ENCODE assay signal across 8 mouse cellular contexts in the genomic region with DNA sequence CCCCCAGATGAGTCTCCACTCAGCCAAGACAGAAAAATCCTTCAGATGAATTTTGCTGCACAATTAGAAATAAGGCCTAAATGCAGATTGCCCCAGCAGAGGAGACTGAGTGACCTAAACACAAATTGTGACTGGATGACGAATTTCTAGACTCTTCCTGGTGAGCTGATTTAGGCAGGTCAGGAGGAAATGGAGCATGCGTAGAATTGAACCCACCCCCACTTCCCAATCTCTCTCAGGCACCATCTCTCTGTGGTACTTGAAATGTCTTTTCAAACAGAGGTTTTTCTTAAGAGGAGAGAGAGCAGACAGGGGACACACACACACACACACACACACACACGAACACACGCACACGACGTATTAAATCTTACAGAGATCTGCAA. TPM values are rescaled to one million over a fixed set of nuclear protein-coding genes. Genes with fewer than 3 reads are reported as not detected.
DNase-seq lines count a peak whose midpoint lies in the region; ATAC-seq and TF ChIP-seq lines count a peak whose summit lies in the region.

No protein-coding gene starts in this region.

- H3K27me3 ChIP-seq in heart, embryonic 10.5 days (ENCODE audit: insufficient read depth, poor library complexity, severe bottlenecking), result peaks cover 18% of the 10 kb centered on the region; the same call in 1 of the 2 replicates
- no peaks in the 10 kb centered on the region for H3K27me3 ChIP-seq in lung, postnatal 0 days (replicated peaks; ENCODE audit: insufficient read depth, low read length)
- no peaks in the 10 kb centered on the region for H3K27me3 ChIP-seq in midbrain, embryonic 11.5 days (ENCODE audit: control insufficient read depth, insufficient read depth, low read length)

- no peak for ATAC-seq in lung, postnatal 0 days
- ATAC-seq in midbrain, embryonic 11.5 days (ENCODE audit: low FRiP score), result no peak
- no peak for ATAC-seq in cerebellum, adult (ENCODE audit: insufficient number of reproducible peaks, low FRiP score, low TSS enrichment)

- DNase-seq in heart, embryonic 10.5 days (ENCODE audit: low spot score), result no peak
- no peak for DNase-seq in heart, adult 11 months
- no peak for DNase-seq in lung, postnatal 0 days (ENCODE audit: low spot score)
- DNase-seq in lung, postnatal 25 days (ENCODE audit: low spot score), result no peak
- DNase-seq in midbrain, embryonic 11.5 days (ENCODE audit: low spot score, missing footprints), result peak; percentile 84
- no peak for DNase-seq in urinary bladder, postnatal 25 days (ENCODE audit: low spot score)
- DNase-seq in right cerebral cortex, postnatal 36 days (ENCODE audit: low spot score in 2 of 2), result no peak

- H3K9me3 ChIP-seq in heart, embryonic 10.5 days, result no peaks in the 10 kb centered on the region
- no peaks in the 10 kb centered on the region for H3K9me3 ChIP-seq in lung, postnatal 0 days (ENCODE audit: low read length)
- H3K9me3 ChIP-seq in midbrain, embryonic 11.5 days (ENCODE audit: control insufficient read depth, low read length), result no peaks in the 10 kb centered on the region

- TF ChIP-seq EP300 in lung, postnatal 0 days (IDR thresholded peaks at IDR 0.05), result no peak

- peak overlapping the region; percentile 38 for H3K4me3 ChIP-seq in heart, embryonic 10.5 days
- no peak overlapping the region for H3K4me3 ChIP-seq in lung, postnatal 0 days (ENCODE audit: low read depth, low read length)
- no peak overlapping the region for H3K4me3 ChIP-seq in midbrain, embryonic 11.5 days (ENCODE audit: low read depth, low read length)

- peak overlapping the region; percentile 77 for H3K27ac ChIP-seq in heart, embryonic 10.5 days
- H3K27ac ChIP-seq in lung, postnatal 0 days (ENCODE audit: low read length), result no peak overlapping the region
- no peak overlapping the region; the same call in 1 of the 2 replicates for H3K27ac ChIP-seq in midbrain, embryonic 11.5 days (ENCODE audit: low read depth, low read length)

- no peaks in the 10 kb centered on the region for H3K36me3 ChIP-seq in heart, embryonic 10.5 days
- no peaks in the 10 kb centered on the region for H3K36me3 ChIP-seq in lung, postnatal 0 days (ENCODE audit: insufficient read depth, low read length)
- no peaks in the 10 kb centered on the region for H3K36me3 ChIP-seq in midbrain, embryonic 11.5 days (ENCODE audit: control insufficient read depth, insufficient read depth, low read length)

- 52% methylated on average over 6 of the region's 6 CpGs for WGBS in heart, embryonic 10.5 days
- WGBS in lung, postnatal 0 days, result 31% methylated on average over 6 of the region's 6 CpGs
- 83% methylated on average over 6 of the region's 6 CpGs for WGBS in midbrain, embryonic 11.5 days

- peaks cover 49% of the 10 kb centered on the region for H3K4me1 ChIP-seq in heart, embryonic 10.5 days
- H3K4me1 ChIP-seq in lung, postnatal 0 days (ENCODE audit: insufficient read depth, low read depth, low read length), result no peaks in the 10 kb centered on the region
- H3K4me1 ChIP-seq in midbrain, embryonic 11.5 days (ENCODE audit: control insufficient read depth, insufficient read depth, low read length), result peaks cover 25% of the 10 kb centered on the region

- 0 out of 2 replicates have a peak overlapping the region, but pooled peaks have one; percentile 32 for H3K4me2 ChIP-seq in lung, postnatal 0 days (replicated peaks; ENCODE audit: low read depth, low read length)
- no peak overlapping the region for H3K4me2 ChIP-seq in midbrain, embryonic 11.5 days

- no peak for TF ChIP-seq CTCF in lung, postnatal 0 days (IDR thresholded peaks at IDR 0.05)

- no peak overlapping the region for H3K9ac ChIP-seq in lung, postnatal 0 days (replicated peaks; ENCODE audit: low read depth)
- peak overlapping the region; percentile 1; the same call in 1 of the 2 replicates for H3K9ac ChIP-seq in midbrain, embryonic 11.5 days (ENCODE audit: low read length)

RNA-seq across cellular contexts. Expression of gene Wdr95, which starts 4.6 kb away (rescaled TPM):
- polyA plus RNA-seq in heart, embryonic 10.5 days (2016; fragmentation: Nextera tagmentation; extraction: Ambion mirVana), result not detected in 2 replicates
- 0.29 and 0.36 TPM in 2 replicates for polyA plus RNA-seq in lung, postnatal 0 days (2015; fragmentation: Nextera tagmentation; extraction: Ambion mirVana)
- 0.08 and 0.33 TPM in 2 replicates for polyA plus RNA-seq in midbrain, embryonic 11.5 days (2014; fragmentation: Nextera tagmentation; extraction: Ambion mirVana)
